Mouse (Mus musculus): ENCODE measurements at regions not wholly inside any gene's neighbourhood (a gene's known extent, or its start where the extent isn't known, plus 50 kb on each side); places are given as distances from the start of the nearest gene placed in this dataset.

DNA sequence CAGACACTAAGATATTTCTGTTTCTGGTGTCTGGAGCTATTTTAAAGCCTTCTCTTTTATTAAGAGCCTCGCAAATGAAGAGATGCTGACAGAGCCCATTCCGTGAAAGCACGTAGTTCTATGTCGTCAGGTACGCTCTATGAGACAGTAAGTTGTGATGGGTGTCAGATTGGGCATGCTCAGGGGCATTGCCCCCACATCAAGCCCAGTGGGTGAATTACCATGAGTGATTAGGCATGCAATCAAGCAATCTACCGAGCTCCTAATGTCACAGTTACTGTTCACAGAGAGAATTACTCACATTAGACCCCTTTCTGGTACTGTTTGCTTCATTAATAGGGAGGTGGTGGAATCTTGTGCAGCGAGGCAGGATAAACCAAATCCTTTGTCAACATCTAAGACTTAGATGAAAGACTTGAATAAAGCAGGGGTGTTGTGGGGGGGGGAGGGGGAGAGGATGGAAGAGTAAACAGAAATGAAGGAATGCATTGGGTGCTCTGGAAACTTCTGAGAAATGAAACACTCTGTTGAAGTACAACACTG is 192.9 kb upstream of the Tbc1d5 start:
- 70% methylated on average over 7 of the region's 7 CpGs for WGBS
- H3K4me1 ChIP-seq, result peaks cover 4% of the 10 kb centered on the region; the same call in 1 of the 2 replicates
- no peaks in the 10 kb centered on the region for H3K36me3 ChIP-seq (replicated peaks)
- H3K9me3 ChIP-seq, result no peaks in the 10 kb centered on the region
- no peak overlapping the region for H3K27ac ChIP-seq (replicated peaks)
- no peaks in the 10 kb centered on the region for H3K27me3 ChIP-seq (replicated peaks; ENCODE audit: low read depth, poor library complexity, severe bottlenecking)
- no peak for DNase-seq (ENCODE audit: low spot score)
- H3K4me3 ChIP-seq, result no peak overlapping the region

- Histone ChIP-seq H3K27me3 (replicated peaks; ENCODE audit: low read depth, poor library complexity, severe bottlenecking) (no peaks in the 10 kb centered on the region), H3K9me3 (no peaks in the 10 kb centered on the region), H3K4me1 (peaks cover 4% of the 10 kb centered on the region; the same call in 1 of the 2 replicates), H3K4me3 (no peak overlapping the region), H3K27ac (replicated peaks) (no peak overlapping the region), H3K36me3 (replicated peaks) (no peaks in the 10 kb centered on the region)
- 88% methylated on average over 7 of the region's 7 CpGs for WGBS
- no peak for DNase-seq (ENCODE audit: low spot score)
These were observed 191.8 kb upstream of the Tbc1d5 start for GRCm38 (mm10) chr17:51370990-51371389.

DNA sequence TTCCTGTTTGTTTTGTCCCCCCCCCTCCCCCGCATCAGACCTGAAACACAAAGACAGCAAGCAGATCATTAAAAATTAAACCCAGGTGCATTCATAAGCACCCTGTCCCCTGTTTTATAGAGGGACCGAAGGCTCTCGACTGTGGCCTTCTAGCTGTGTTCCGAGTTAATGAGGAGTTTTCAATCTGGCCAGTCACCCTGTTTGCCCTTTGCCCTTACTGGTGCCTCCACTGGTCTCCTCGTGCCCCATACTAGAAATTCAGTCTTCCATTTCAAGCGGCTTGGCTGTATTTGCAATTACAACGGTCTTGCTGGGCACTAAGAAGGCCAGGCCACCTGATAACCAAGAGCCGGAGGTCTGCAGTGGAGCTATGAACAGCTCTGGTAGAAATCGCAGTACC is 190.9 kb upstream of the Tbc1d5 start:
- Histone ChIP-seq H3K4me3 (no peak overlapping the region), H3K9me3 (no peaks in the 10 kb centered on the region), H3K27me3 (replicated peaks; ENCODE audit: low read depth, poor library complexity, severe bottlenecking) (no peaks in the 10 kb centered on the region), H3K4me1 (peaks cover 4% of the 10 kb centered on the region; the same call in 1 of the 2 replicates), H3K27ac (replicated peaks) (no peak overlapping the region), H3K36me3 (replicated peaks) (no peaks in the 10 kb centered on the region)
- DNase-seq (ENCODE audit: low spot score), result no peak
- WGBS, result 64% methylated on average over 9 of the region's 9 CpGs

DNA sequence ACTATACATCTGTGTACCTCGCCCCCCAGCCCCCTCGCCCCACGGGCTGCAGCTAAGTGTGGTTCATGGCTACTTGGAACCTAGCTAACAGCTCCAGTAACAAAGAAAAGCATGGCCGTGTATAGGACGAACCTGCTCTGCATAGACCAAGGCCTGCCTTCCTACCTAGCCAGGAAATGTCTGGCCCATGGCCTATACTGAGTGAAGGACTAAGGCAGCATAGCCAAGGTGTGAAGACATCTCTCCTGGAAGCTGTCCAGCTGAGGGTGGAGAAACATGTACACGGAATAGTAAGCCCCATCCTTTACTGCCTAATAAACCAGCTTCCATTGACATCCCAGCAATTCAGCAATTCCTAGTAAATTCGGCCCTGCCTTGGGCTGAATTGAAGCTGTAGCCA is 183.6 kb upstream of the Tbc1d5 start:
- H3K4me3 ChIP-seq, result no peak overlapping the region
- no peaks in the 10 kb centered on the region for H3K27me3 ChIP-seq (replicated peaks; ENCODE audit: low read depth, poor library complexity, severe bottlenecking)
- H3K36me3 ChIP-seq (replicated peaks), result no peaks in the 10 kb centered on the region
- H3K4me1 ChIP-seq, result no peaks in the 10 kb centered on the region
- WGBS, result 92% methylated on average over 7 of the region's 7 CpGs
- H3K9me3 ChIP-seq, result no peaks in the 10 kb centered on the region
- H3K27ac ChIP-seq (replicated peaks), result no peak overlapping the region
- DNase-seq (ENCODE audit: low spot score), result no peak

GRCm38 (mm10) chr17:51362271-51362670 is 183.1 kb upstream of the Tbc1d5 start:
- Histone ChIP-seq H3K4me3 (no peak overlapping the region), H3K27ac (replicated peaks) (no peak overlapping the region), H3K36me3 (replicated peaks) (no peaks in the 10 kb centered on the region), H3K27me3 (replicated peaks; ENCODE audit: low read depth, poor library complexity, severe bottlenecking) (no peaks in the 10 kb centered on the region), H3K4me1 (no peaks in the 10 kb centered on the region), H3K9me3 (no peaks in the 10 kb centered on the region)
- WGBS, result 94% methylated on average over 12 of the region's 12 CpGs
- DNase-seq (ENCODE audit: low spot score), result no peak

- 59% methylated on average over 4 of the region's 4 CpGs for WGBS
- no peaks in the 10 kb centered on the region for H3K27me3 ChIP-seq (replicated peaks; ENCODE audit: low read depth, poor library complexity, severe bottlenecking)
- H3K4me1 ChIP-seq, result no peaks in the 10 kb centered on the region
- H3K9me3 ChIP-seq, result no peaks in the 10 kb centered on the region
- H3K4me3 ChIP-seq, result no peak overlapping the region
- no peaks in the 10 kb centered on the region for H3K36me3 ChIP-seq (replicated peaks)
- no peak for DNase-seq (ENCODE audit: low spot score)
- H3K27ac ChIP-seq (replicated peaks), result no peak overlapping the region
These were observed 179.2 kb upstream of the Tbc1d5 start for GRCm38 (mm10) chr17:51358362-51358739.

DNA sequence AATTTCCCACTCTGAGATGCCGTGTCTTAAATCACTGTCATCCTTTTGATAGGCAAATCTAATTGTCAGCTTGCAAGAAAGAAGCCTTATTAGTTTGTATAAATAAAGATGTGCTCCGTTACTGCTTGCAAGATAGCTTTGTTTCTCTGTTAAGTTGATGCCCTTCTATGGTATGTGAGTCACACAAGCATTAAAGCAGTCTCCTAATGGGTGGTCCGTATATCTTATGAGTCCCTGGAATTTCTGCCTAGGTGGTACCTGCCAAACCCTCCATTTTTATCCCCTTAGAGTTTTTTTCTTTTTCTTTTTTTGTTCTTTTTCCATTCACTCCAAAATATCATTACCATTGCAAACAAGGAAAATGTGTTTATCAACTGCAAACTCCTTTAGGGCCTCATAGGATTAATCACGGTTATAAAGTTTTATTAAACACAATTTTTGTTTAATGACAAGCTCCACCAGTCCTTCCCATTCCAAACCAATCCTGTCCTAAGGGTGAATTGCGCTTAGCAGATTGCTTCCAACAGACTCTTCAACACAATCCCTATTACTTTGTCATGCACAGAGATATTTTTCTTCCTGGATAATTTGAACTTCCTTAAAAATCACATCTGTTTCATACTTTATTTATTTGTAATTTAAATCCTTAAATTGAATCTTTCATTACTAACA is 178.7 kb upstream of the Tbc1d5 start:
- H3K36me3 ChIP-seq (replicated peaks), result no peaks in the 10 kb centered on the region
- no peaks in the 10 kb centered on the region for H3K4me1 ChIP-seq
- no peak for DNase-seq (ENCODE audit: low spot score)
- no peak overlapping the region for H3K27ac ChIP-seq (replicated peaks)
- WGBS, result 77% methylated on average over 5 of the region's 5 CpGs
- H3K4me3 ChIP-seq, result no peak overlapping the region
- no peaks in the 10 kb centered on the region for H3K27me3 ChIP-seq (replicated peaks; ENCODE audit: low read depth, poor library complexity, severe bottlenecking)
- no peaks in the 10 kb centered on the region for H3K9me3 ChIP-seq

GRCm38 (mm10) chr17:51356447-51356846 is 177.3 kb upstream of the Tbc1d5 start:
- DNase-seq (ENCODE audit: low spot score), result no peak
- Histone ChIP-seq H3K4me3 (no peak overlapping the region), H3K9me3 (no peaks in the 10 kb centered on the region), H3K27me3 (replicated peaks; ENCODE audit: low read depth, poor library complexity, severe bottlenecking) (no peaks in the 10 kb centered on the region), H3K36me3 (replicated peaks) (no peaks in the 10 kb centered on the region), H3K4me1 (no peaks in the 10 kb centered on the region), H3K27ac (replicated peaks) (no peak overlapping the region)
- 88% methylated on average over 8 of the region's 8 CpGs for WGBS

DNA sequence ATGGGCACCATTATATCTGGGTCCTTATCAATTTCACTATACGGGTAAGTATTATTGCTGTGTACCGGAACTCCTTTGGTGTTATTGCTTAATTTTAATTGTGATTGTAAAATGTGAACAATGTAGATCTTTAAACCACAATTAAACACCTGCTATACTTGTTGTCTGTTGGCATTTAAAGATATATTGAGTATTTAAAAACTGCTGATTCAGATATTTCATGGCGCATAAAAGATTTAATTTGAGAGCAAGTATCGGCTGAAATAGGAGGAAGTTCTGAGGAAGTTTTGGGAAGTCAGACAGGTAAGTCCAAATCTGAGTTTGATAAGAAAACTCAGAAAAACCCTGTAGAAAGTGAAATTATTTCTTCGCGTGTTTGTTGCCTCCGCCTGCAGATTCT is 142.7 kb upstream of the Tbc1d5 start:
- Histone ChIP-seq H3K4me1 (0 out of 2 replicates have a peak, but pooled peaks cover 2% of the 10 kb centered on the region), H3K27me3 (replicated peaks; ENCODE audit: low read depth, poor library complexity, severe bottlenecking) (no peaks in the 10 kb centered on the region), H3K9me3 (no peaks in the 10 kb centered on the region), H3K4me3 (no peak overlapping the region), H3K36me3 (replicated peaks) (no peaks in the 10 kb centered on the region), H3K27ac (replicated peaks) (no peak overlapping the region)
- 89% methylated on average over 7 of the region's 7 CpGs for WGBS
- DNase-seq (ENCODE audit: low spot score), result no peak

- Histone ChIP-seq H3K4me1 (0 out of 2 replicates have a peak, but pooled peaks cover 2% of the 10 kb centered on the region), H3K36me3 (replicated peaks) (no peaks in the 10 kb centered on the region), H3K27me3 (replicated peaks; ENCODE audit: low read depth, poor library complexity, severe bottlenecking) (no peaks in the 10 kb centered on the region), H3K9me3 (no peaks in the 10 kb centered on the region), H3K4me3 (no peak overlapping the region), H3K27ac (replicated peaks) (no peak overlapping the region)
- DNase-seq (ENCODE audit: low spot score), result peak; percentile 9
- WGBS, result 84% methylated on average over 5 of the region's 5 CpGs
These were observed 141.9 kb upstream of the Tbc1d5 start for GRCm38 (mm10) chr17:51321025-51321424.

GRCm38 (mm10) chr17:51304964-51305363 is 125.8 kb upstream of the Tbc1d5 start:
- no peaks in the 10 kb centered on the region for H3K36me3 ChIP-seq (replicated peaks)
- H3K4me3 ChIP-seq, result no peak overlapping the region
- H3K27ac ChIP-seq (replicated peaks), result no peak overlapping the region
- no peaks in the 10 kb centered on the region for H3K4me1 ChIP-seq
- 51% methylated on average over 14 of the region's 14 CpGs for WGBS
- no peak for DNase-seq (ENCODE audit: low spot score)
- H3K27me3 ChIP-seq (replicated peaks; ENCODE audit: low read depth, poor library complexity, severe bottlenecking), result no peaks in the 10 kb centered on the region
- H3K9me3 ChIP-seq, result no peaks in the 10 kb centered on the region

GRCm38 (mm10) chr17:51290741-51291140 is 111.6 kb upstream of the Tbc1d5 start:
- WGBS, result 98% methylated on average over 1 of the region's 1 CpGs
- Histone ChIP-seq H3K27ac (replicated peaks) (no peak overlapping the region), H3K27me3 (replicated peaks; ENCODE audit: low read depth, poor library complexity, severe bottlenecking) (no peaks in the 10 kb centered on the region), H3K4me1 (no peaks in the 10 kb centered on the region), H3K36me3 (replicated peaks) (no peaks in the 10 kb centered on the region), H3K9me3 (0 out of 2 replicates have a peak, but pooled peaks cover 2% of the 10 kb centered on the region), H3K4me3 (no peak overlapping the region)
- DNase-seq (ENCODE audit: low spot score), result no peak

DNA sequence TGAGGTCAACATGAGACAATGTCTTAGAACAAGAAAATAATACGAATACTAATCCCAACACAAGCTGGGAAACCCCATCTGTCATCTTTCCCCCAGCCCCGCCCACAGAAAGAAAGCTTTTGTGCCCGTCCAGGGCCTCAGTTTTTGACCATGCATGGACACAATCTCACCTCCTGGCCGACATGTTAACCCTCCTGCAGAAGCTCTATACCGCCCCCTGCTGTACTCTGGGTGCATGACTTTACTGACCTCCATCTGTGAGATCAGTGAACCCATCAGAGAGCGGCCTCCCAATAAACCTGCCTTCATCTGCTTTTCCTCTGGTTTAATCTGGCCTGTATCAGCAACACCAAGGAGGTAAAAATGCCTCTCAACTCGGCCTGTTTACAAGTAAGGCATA is 109.6 kb upstream of the Tbc1d5 start:
- peak; percentile 39 for DNase-seq (ENCODE audit: low spot score)
- no peak overlapping the region for H3K4me3 ChIP-seq
- no peaks in the 10 kb centered on the region for H3K36me3 ChIP-seq (replicated peaks)
- 0 out of 2 replicates have a peak, but pooled peaks cover 2% of the 10 kb centered on the region for H3K9me3 ChIP-seq
- H3K27ac ChIP-seq (replicated peaks), result no peak overlapping the region
- H3K27me3 ChIP-seq (replicated peaks; ENCODE audit: low read depth, poor library complexity, severe bottlenecking), result no peaks in the 10 kb centered on the region
- 77% methylated on average over 7 of the region's 7 CpGs for WGBS
- no peaks in the 10 kb centered on the region for H3K4me1 ChIP-seq

Data from embryonic facial prominence, embryonic 10.5 days (tissue).